Mouse (Mus musculus): ENCODE results near the gene Gramd1b. TPM values are rescaled to one million over a fixed set of nuclear protein-coding genes. Genes with fewer than 3 reads are reported as not detected.

Gramd1b gene
- polyA plus RNA-seq (2012; fragmentation: generic; extraction: Trizol), result 1 to 10 TPM in 1 of 2 experiments, under 1 TPM in 1; 0.61 to 8.0 TPM

DNA sequence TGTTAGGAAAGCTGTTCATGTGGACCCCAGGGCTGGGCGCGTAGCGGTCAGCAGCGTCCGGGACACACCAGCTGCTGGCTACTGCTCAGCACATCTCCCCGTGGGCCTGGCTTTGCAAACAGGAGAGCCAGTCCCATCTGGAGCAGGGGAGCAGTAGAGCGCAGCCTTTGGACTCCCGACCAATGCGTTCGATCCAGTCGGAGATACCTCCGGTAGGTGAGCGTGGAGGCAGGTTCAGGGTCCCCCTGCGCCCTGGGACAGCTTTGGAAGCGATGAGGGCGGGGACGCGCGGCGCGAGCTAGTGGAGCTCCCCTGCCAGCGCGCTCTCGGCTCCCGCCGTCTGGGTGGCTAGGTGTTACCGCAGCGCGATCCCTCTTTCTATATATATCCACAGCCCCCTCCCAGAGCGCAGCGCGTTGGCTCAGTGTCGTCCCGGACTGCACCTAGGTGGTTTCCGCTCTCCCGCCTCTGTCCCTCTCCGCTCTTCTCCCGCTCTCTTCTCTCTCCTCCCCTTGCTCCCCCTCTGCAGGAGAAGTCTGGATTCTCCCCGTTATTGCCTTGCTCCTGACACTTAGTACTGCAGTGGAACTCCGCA, at the start of gene Gramd1b:
Gene Gramd1b, minus strand, starts transcription at position 357 of the 595 bp plus-strand sequence.

DNA sequence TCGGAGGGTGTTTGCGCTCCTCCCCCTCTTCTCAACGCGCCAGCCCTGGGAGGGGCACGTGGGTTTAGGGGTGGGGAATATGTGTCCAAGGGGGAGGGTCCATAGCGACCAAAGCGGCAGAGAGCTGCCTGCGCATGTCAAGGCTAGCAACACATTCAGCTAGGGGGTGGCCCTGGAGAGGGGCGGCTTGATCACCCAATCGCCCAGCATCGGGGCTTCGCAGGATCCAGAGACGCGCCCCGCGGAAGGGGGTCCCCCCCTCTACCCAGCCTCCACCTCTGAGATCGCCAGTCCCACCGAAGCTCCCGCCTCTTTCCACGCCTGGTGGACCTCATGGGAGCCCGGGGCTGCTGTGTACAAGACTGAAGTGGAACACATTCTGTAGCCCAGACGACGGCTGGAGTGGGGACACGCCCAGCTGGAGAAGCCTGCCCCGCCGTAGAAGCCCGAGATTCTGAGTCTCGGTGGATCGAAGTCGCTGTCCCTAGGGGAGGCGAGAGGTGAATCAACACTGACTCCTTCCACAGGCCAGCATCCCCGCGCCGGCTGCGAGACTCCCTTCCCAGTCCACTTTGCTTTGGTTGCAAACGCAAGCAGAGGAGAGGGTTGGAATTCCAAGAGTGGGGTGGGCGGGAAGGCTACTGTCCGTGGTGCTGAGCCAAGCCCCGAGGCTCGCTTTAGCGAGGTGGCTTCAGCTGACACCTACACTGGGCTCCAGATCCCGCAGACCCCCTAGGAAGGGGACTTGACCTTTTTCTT, 261.9 kb downstream of the Gramd1b start, which contains the start of gene Scn3b:
Gene Scn3b, plus strand, starts transcription at position 115 of the 759 bp plus-strand sequence.

Other genes starting within 250 kb of the Gramd1b start
- not detected for gene Gm21915, start 139.2 kb upstream of the Gramd1b start, polyA plus RNA-seq (2012; fragmentation: generic; extraction: Trizol)
- 10 to 100 TPM in 1 of 2 experiments, 1 to 10 TPM in 1; 7.7 to 33.6 TPM for gene Clmp, start 154.6 kb upstream of the Gramd1b start, polyA plus RNA-seq (2012; fragmentation: generic; extraction: Trizol)